Mouse (Mus musculus): ENCODE results near the gene Ccnq. TPM values are rescaled to one million over a fixed set of nuclear protein-coding genes. Genes with fewer than 3 reads are reported as not detected.

Gene Ccnq
- polyA plus RNA-seq, 1 experiment from 2014 or later = 37.9 TPM

GRCm38 (mm10) chr11:78726366-78726765 is 25.2 kb downstream of the Ccnq start:
- no peaks in the 10 kb centered on the region for H3K9me3 ChIP-seq
- no peak for DNase-seq (ENCODE audit: low spot score)
- WGBS = 83% methylated on average over 3 of the region's 3 CpGs
- no peaks in the 10 kb centered on the region for H3K36me3 ChIP-seq (replicated peaks)
- H3K4me3 ChIP-seq = no peak overlapping the region
- H3K4me1 ChIP-seq = no peaks in the 10 kb centered on the region; the same call in 1 of the 2 replicates
- no peaks in the 10 kb centered on the region for H3K27me3 ChIP-seq (replicated peaks; ENCODE audit: low read depth, poor library complexity, severe bottlenecking)
- H3K27ac ChIP-seq (replicated peaks) = no peak overlapping the region

- no peak for DNase-seq (ENCODE audit: low spot score)
- no peak overlapping the region for H3K4me3 ChIP-seq
- 71% methylated on average over 1 of the region's 1 CpGs for WGBS
Measured at GRCm38 (mm10) chr11:78724792-78725191, 26.7 kb downstream of the Ccnq start.

GRCm38 (mm10) chr11:78721419-78721818 is 30.1 kb downstream of the Ccnq start:
- no peaks in the 10 kb centered on the region for H3K27me3 ChIP-seq (replicated peaks; ENCODE audit: low read depth, poor library complexity, severe bottlenecking)
- WGBS = 72% methylated on average over 2 of the region's 2 CpGs
- no peak for DNase-seq (ENCODE audit: low spot score)
- no peak overlapping the region for H3K27ac ChIP-seq (replicated peaks)
- no peaks in the 10 kb centered on the region for H3K9me3 ChIP-seq
- no peaks in the 10 kb centered on the region for H3K36me3 ChIP-seq (replicated peaks)
- no peaks in the 10 kb centered on the region; the same call in 1 of the 2 replicates for H3K4me1 ChIP-seq
- H3K4me3 ChIP-seq = no peak overlapping the region

More at GRCm38 (mm10) chr11:78724792-78725191, 26.7 kb downstream of the Ccnq start:
- H3K27me3 ChIP-seq (replicated peaks; ENCODE audit: low read depth, poor library complexity, severe bottlenecking) = no peaks in the 10 kb centered on the region
- no peak overlapping the region for H3K27ac ChIP-seq (replicated peaks)
- H3K36me3 ChIP-seq (replicated peaks) = no peaks in the 10 kb centered on the region
- H3K4me1 ChIP-seq = no peaks in the 10 kb centered on the region; the same call in 1 of the 2 replicates
- H3K9me3 ChIP-seq = no peaks in the 10 kb centered on the region

- H3K36me3 ChIP-seq (replicated peaks) = no peaks in the 10 kb centered on the region
- WGBS = 60% methylated on average over 4 of the region's 4 CpGs
- no peaks in the 10 kb centered on the region for H3K9me3 ChIP-seq
- DNase-seq (ENCODE audit: low spot score) = no peak
- no peak overlapping the region for H3K4me3 ChIP-seq
- H3K27ac ChIP-seq (replicated peaks) = no peak overlapping the region
- H3K4me1 ChIP-seq = no peaks in the 10 kb centered on the region; the same call in 1 of the 2 replicates
- no peaks in the 10 kb centered on the region for H3K27me3 ChIP-seq (replicated peaks; ENCODE audit: low read depth, poor library complexity, severe bottlenecking)
Measured at GRCm38 (mm10) chr11:78717655-78718054, 33.9 kb downstream of the Ccnq start.

GRCm38 (mm10) chr11:78708642-78709041 is 42.9 kb downstream of the Ccnq start:
- Histone ChIP-seq H3K27ac (replicated peaks) (no peak overlapping the region), H3K27me3 (replicated peaks; ENCODE audit: low read depth, poor library complexity, severe bottlenecking) (no peaks in the 10 kb centered on the region), H3K4me3 (no peak overlapping the region), H3K36me3 (replicated peaks) (no peaks in the 10 kb centered on the region), H3K9me3 (no peaks in the 10 kb centered on the region), H3K4me1 (no peaks in the 10 kb centered on the region)
- WGBS = 82% methylated on average over 2 of the region's 2 CpGs
- no peak for DNase-seq (ENCODE audit: low spot score)

- Histone ChIP-seq H3K36me3 (replicated peaks) (no peaks in the 10 kb centered on the region), H3K4me1 (no peaks in the 10 kb centered on the region), H3K27ac (replicated peaks) (no peak overlapping the region), H3K4me3 (no peak overlapping the region), H3K27me3 (replicated peaks; ENCODE audit: low read depth, poor library complexity, severe bottlenecking) (0 out of 2 replicates have a peak, but pooled peaks cover 5% of the 10 kb centered on the region), H3K9me3 (no peaks in the 10 kb centered on the region)
- no peak for DNase-seq (ENCODE audit: low spot score)
Measured at GRCm38 (mm10) chr11:78706026-78706425, 45.5 kb downstream of the Ccnq start.

GRCm38 (mm10) chr11:78703085-78703484 is 48.4 kb downstream of the Ccnq start:
- H3K27me3 ChIP-seq (replicated peaks; ENCODE audit: low read depth, poor library complexity, severe bottlenecking) = peaks cover 10% of the 10 kb centered on the region; the same call in 1 of the 2 replicates
- no peak overlapping the region for H3K27ac ChIP-seq (replicated peaks)
- no peak for DNase-seq (ENCODE audit: low spot score)
- no peaks in the 10 kb centered on the region for H3K36me3 ChIP-seq (replicated peaks)
- H3K9me3 ChIP-seq = no peaks in the 10 kb centered on the region
- WGBS = 82% methylated on average over 5 of the region's 5 CpGs
- no peak overlapping the region for H3K4me3 ChIP-seq
- H3K4me1 ChIP-seq = no peaks in the 10 kb centered on the region

GRCm38 (mm10) chr11:78702319-78702718 is 49.2 kb downstream of the Ccnq start:
- H3K4me3 ChIP-seq = no peak overlapping the region
- DNase-seq (ENCODE audit: low spot score) = no peak
- no peaks in the 10 kb centered on the region for H3K36me3 ChIP-seq (replicated peaks)
- H3K4me1 ChIP-seq = no peaks in the 10 kb centered on the region
- peaks cover 10% of the 10 kb centered on the region; the same call in 1 of the 2 replicates for H3K27me3 ChIP-seq (replicated peaks; ENCODE audit: low read depth, poor library complexity, severe bottlenecking)
- no peak overlapping the region for H3K27ac ChIP-seq (replicated peaks)
- 80% methylated on average over 3 of the region's 3 CpGs for WGBS
- no peaks in the 10 kb centered on the region for H3K9me3 ChIP-seq

Small RNA genes within 50 kb of the gene (microRNA-seq; reads per million reads assigned to microRNA genes)
- gene Gm23840 = not detected

Other genes with a start within 250 kb of the Ccnq start
- not detected in 2 replicates for gene Sebox, start 248.3 kb downstream of the Ccnq start, polyA plus RNA-seq (2016; fragmentation: Nextera tagmentation; extraction: Ambion mirVana)
- gene Tmem199, start 239.6 kb downstream of the Ccnq start, polyA plus RNA-seq (2016; fragmentation: Nextera tagmentation; extraction: Ambion mirVana) = 75.9 and 76.0 TPM in 2 replicates
- gene Poldip2, start 239.5 kb downstream of the Ccnq start, polyA plus RNA-seq (2016; fragmentation: Nextera tagmentation; extraction: Ambion mirVana) = 175 and 178 TPM in 2 replicates
- 91.6 and 92.4 TPM in 2 replicates for gene Tnfaip1, start 215.4 kb downstream of the Ccnq start, polyA plus RNA-seq (2016; fragmentation: Nextera tagmentation; extraction: Ambion mirVana)
- 84.2 and 95.2 TPM in 2 replicates for gene Ift20, start 215.4 kb downstream of the Ccnq start, polyA plus RNA-seq (2016; fragmentation: Nextera tagmentation; extraction: Ambion mirVana)
- 89.6 and 96.6 TPM in 2 replicates for gene Tmem97, start 201.0 kb downstream of the Ccnq start, polyA plus RNA-seq (2016; fragmentation: Nextera tagmentation; extraction: Ambion mirVana)
- gene Nlk, start 54.4 kb downstream of the Ccnq start, polyA plus RNA-seq (2016; fragmentation: Nextera tagmentation; extraction: Ambion mirVana) = 15.8 and 16.4 TPM in 2 replicates
- gene Lyrm9, start 74.9 kb upstream of the Ccnq start, polyA plus RNA-seq (2016; fragmentation: Nextera tagmentation; extraction: Ambion mirVana) = 18.9 and 24.5 TPM in 2 replicates
- gene Nos2, start 169.1 kb upstream of the Ccnq start, polyA plus RNA-seq (2016; fragmentation: Nextera tagmentation; extraction: Ambion mirVana) = 0.77 and 1.3 TPM in 2 replicates
- 2.3 and 2.8 TPM in 2 replicates for gene Lgals9, start 233.2 kb upstream of the Ccnq start, polyA plus RNA-seq (2016; fragmentation: Nextera tagmentation; extraction: Ambion mirVana)

Measured in embryonic facial prominence, embryonic 10.5 days (tissue).